Mouse (Mus musculus): Measurements from ENCODE around the gene Gm20441.
A peak's percentile ranks its signal among the peaks of the same experiment; 100 is the strongest.

Gene Gm20441

GRCm38 (mm10) chr10:75780769-75781578 lies at the start of gene Gm20441, which contains the start of gene Gstt3:
TSS of gene Gm20441 (minus strand) at chr10:75780954.
TSS of gene Gstt3 (minus strand) at chr10:75781414.
- DNase-seq: peak; percentile 81

- no peak for DNase-seq
Observed at GRCm38 (mm10) chr10:75830275-75830670, 49.5 kb upstream of the Gm20441 start.

GRCm38 (mm10) chr10:75829529-75830274 lies 48.9 kb upstream of the Gm20441 start:
- no peak for DNase-seq

- peak; percentile 55 for DNase-seq
Observed at GRCm38 (mm10) chr10:75828500-75828931, 47.8 kb upstream of the Gm20441 start.

- peak; percentile 77 for DNase-seq
Observed at GRCm38 (mm10) chr10:75827668-75828360, 47.1 kb upstream of the Gm20441 start.

GRCm38 (mm10) chr10:75824530-75824929 lies 43.8 kb upstream of the Gm20441 start:
- no peak for DNase-seq

- no peak for DNase-seq
Observed at GRCm38 (mm10) chr10:75823782-75824181, 43.0 kb upstream of the Gm20441 start.

GRCm38 (mm10) chr10:75822443-75822842 lies 41.7 kb upstream of the Gm20441 start, which contains the start of gene Gstt4:
TSS of gene Gstt4 (minus strand) at chr10:75822543.
- DNase-seq: no peak

- no peak for DNase-seq
Observed at GRCm38 (mm10) chr10:75819882-75820281, 39.1 kb upstream of the Gm20441 start.

- no peak for DNase-seq
Observed at GRCm38 (mm10) chr10:75818641-75819040, 37.9 kb upstream of the Gm20441 start.

GRCm38 (mm10) chr10:75804217-75804616 lies 23.5 kb upstream of the Gm20441 start:
- no peak for DNase-seq

GRCm38 (mm10) chr10:75798176-75798696 lies 17.5 kb upstream of the Gm20441 start, which contains the start of gene Gstt1:
TSS of gene Gstt1 (minus strand) at chr10:75798584.
- peak; percentile 78 for DNase-seq

GRCm38 (mm10) chr10:75797619-75798175 lies 16.9 kb upstream of the Gm20441 start:
- peak; percentile 61 for DNase-seq

GRCm38 (mm10) chr10:75796731-75797516 lies 16.2 kb upstream of the Gm20441 start:
- DNase-seq: peak; percentile 26

GRCm38 (mm10) chr10:75794880-75795279 lies 14.1 kb upstream of the Gm20441 start:
- peak; percentile 62 for DNase-seq

- DNase-seq: no peak
Observed at GRCm38 (mm10) chr10:75790773-75791172, 10.0 kb upstream of the Gm20441 start.

- peak; percentile 45 for DNase-seq
Observed at GRCm38 (mm10) chr10:75789841-75790240, 9.1 kb upstream of the Gm20441 start.

GRCm38 (mm10) chr10:75789081-75789735 lies 8.5 kb upstream of the Gm20441 start:
- DNase-seq: no peak

- DNase-seq: no peak
Observed at GRCm38 (mm10) chr10:75788277-75788676, 7.5 kb upstream of the Gm20441 start.

GRCm38 (mm10) chr10:75785442-75785841 lies 4.7 kb upstream of the Gm20441 start:
- DNase-seq: no peak
